Mouse (Mus musculus): ENCODE measurements around the gene Acvr1b. TPM values are rescaled to one million over a fixed set of nuclear protein-coding genes. Genes with fewer than 3 reads are reported as not detected.

The Acvr1b gene
- polyA plus RNA-seq, 1 experiment from 2014 or later = 6.6 TPM

DNA sequence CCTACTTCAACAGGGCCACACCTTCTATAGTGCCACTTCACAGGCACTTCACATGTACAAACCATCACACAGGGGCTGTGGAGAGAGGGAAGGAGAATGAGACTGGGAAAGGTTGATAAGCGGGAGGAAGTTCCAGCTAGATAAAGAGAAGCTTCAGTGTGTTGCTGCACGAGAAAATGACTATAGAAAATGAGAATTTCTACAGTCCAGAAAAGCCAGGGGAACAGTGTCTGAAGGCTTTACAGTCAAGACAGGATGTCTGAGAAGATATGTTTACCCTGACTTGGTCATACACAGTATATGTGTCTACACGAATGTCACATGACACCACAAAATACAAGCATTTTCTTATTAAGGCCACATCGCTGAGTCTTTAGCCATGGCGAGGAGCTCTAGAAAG, 4.0 kb upstream of the Acvr1b start:
- H3K27me3 ChIP-seq (replicated peaks; ENCODE audit: insufficient read depth, low read length) = no peaks in the 10 kb centered on the region
- no peak overlapping the region for H3K4me2 ChIP-seq (replicated peaks; ENCODE audit: low read depth, low read length)
- H3K27ac ChIP-seq (ENCODE audit: low read length) = no peak overlapping the region
- peaks cover 6% of the 10 kb centered on the region for H3K4me1 ChIP-seq (ENCODE audit: insufficient read depth, low read depth, low read length)
- no peak overlapping the region for H3K4me3 ChIP-seq (ENCODE audit: low read depth, low read length)
- H3K9me3 ChIP-seq (ENCODE audit: low read length) = no peaks in the 10 kb centered on the region
- 61% methylated on average over 5 of the region's 5 CpGs for WGBS
- no peak overlapping the region for H3K9ac ChIP-seq (replicated peaks; ENCODE audit: low read depth)
- TF ChIP-seq EP300 (IDR thresholded peaks at IDR 0.05) (no peak), CTCF (IDR thresholded peaks at IDR 0.05) (no peak)
- no peaks in the 10 kb centered on the region for H3K36me3 ChIP-seq (ENCODE audit: insufficient read depth, low read length)
- no peak for ATAC-seq
- DNase-seq (ENCODE audit: low spot score) = no peak

DNA sequence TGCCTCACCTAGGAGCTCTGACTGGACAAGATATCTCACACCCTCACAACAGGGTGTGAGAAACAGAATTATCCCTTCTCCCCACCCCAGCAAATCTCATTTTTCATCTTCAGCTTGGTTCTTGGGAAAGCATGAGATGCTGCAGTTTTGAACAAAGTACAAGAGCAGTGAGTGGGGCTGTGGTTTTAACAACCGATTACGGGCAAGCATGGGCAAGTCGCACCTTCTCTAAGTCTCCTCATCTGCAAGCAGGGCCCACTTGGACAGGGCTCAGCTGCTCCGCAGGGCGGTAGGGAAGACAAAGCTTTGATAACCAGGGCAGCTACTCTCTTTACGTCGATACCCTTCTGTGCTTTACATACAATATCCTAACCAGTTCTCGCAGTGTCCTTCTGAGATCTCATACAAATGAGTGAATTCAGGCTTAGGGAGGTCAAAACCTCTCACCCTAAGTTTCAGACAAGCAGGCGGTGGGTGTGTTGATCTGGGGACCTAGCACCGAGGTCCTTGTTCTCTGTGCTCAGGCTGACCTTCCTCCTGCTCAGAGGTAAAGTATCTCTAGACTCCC, 3.4 kb upstream of the Acvr1b start:
- WGBS = 81% methylated on average over 10 of the region's 10 CpGs
- H3K4me2 ChIP-seq (replicated peaks; ENCODE audit: low read depth, low read length) = no peak overlapping the region
- H3K36me3 ChIP-seq (ENCODE audit: insufficient read depth, low read length) = no peaks in the 10 kb centered on the region
- H3K9me3 ChIP-seq (ENCODE audit: low read length) = no peaks in the 10 kb centered on the region
- no peak overlapping the region for H3K27ac ChIP-seq (ENCODE audit: low read length)
- DNase-seq (ENCODE audit: low spot score) (no peak), ATAC-seq (no peak)
- H3K27me3 ChIP-seq (replicated peaks; ENCODE audit: insufficient read depth, low read length) = no peaks in the 10 kb centered on the region
- H3K9ac ChIP-seq (replicated peaks; ENCODE audit: low read depth) = no peak overlapping the region
- H3K4me1 ChIP-seq (ENCODE audit: insufficient read depth, low read depth, low read length) = peaks cover 6% of the 10 kb centered on the region
- H3K4me3 ChIP-seq (ENCODE audit: low read depth, low read length) = no peak overlapping the region
- TF ChIP-seq CTCF (IDR thresholded peaks at IDR 0.05) = no peak

DNA sequence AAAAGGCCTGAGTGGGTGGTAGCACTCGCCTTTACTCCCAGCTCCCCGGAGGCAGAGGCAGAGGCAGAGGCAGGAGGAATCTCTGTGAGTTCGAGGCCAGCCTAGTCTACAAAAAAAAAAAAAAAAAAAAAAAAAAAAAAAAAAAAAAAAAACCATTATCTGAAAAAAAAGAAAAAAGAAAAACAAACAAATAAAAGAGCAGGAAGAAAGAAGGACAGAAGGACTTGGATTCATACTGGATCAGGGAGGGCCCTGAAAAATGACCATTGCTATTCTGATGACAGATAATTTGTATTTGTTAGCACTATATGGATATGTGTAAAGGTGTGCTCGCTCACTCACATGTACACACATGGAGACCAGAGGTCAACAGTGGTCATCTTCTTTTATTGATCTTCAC, 2.6 kb upstream of the Acvr1b start:
- H3K4me2 ChIP-seq (replicated peaks; ENCODE audit: low read depth, low read length) = no peak overlapping the region
- no peak overlapping the region for H3K27ac ChIP-seq (ENCODE audit: low read length)
- H3K4me3 ChIP-seq (ENCODE audit: low read depth, low read length) = no peak overlapping the region
- no peaks in the 10 kb centered on the region for H3K9me3 ChIP-seq (ENCODE audit: low read length)
- DNase-seq (ENCODE audit: low spot score) = no peak
- ATAC-seq = no peak
- H3K27me3 ChIP-seq (replicated peaks; ENCODE audit: insufficient read depth, low read length) = no peaks in the 10 kb centered on the region
- 64% methylated on average over 4 of the region's 4 CpGs for WGBS
- H3K4me1 ChIP-seq (ENCODE audit: insufficient read depth, low read depth, low read length) = peaks cover 10% of the 10 kb centered on the region; the same call in 1 of the 2 replicates
- H3K36me3 ChIP-seq (ENCODE audit: insufficient read depth, low read length) = no peaks in the 10 kb centered on the region
- TF ChIP-seq CTCF (IDR thresholded peaks at IDR 0.05) (no peak), EP300 (IDR thresholded peaks at IDR 0.05) (no peak)
- H3K9ac ChIP-seq (replicated peaks; ENCODE audit: low read depth) = no peak overlapping the region

DNA sequence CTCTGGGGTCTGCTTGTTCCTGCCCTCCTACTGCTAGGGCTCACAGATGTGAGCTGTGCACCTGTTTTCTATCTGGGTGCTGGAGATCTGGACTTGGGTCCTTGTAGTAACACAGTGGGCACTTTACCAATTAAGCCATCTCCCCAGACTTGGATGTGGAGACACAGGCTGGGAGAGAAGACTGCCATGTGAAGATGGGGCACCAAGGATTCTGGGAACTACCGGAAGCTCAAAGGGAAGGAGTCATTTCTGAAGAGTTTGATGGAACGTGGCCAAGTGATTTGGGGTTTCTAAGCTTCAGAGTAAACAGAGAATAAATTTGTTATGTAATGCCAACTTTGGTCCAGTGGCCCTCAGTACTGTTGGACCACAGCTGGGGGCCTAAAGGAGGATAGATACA, 1.9 kb upstream of the Acvr1b start:
- ATAC-seq (no peak), DNase-seq (ENCODE audit: low spot score) (no peak)
- Histone ChIP-seq H3K27me3 (replicated peaks; ENCODE audit: insufficient read depth, low read length) (no peaks in the 10 kb centered on the region), H3K4me3 (ENCODE audit: low read depth, low read length) (no peak overlapping the region), H3K36me3 (ENCODE audit: insufficient read depth, low read length) (no peaks in the 10 kb centered on the region), H3K27ac (ENCODE audit: low read length) (no peak overlapping the region), H3K9me3 (ENCODE audit: low read length) (no peaks in the 10 kb centered on the region), H3K4me1 (ENCODE audit: insufficient read depth, low read depth, low read length) (peaks cover 17% of the 10 kb centered on the region; the same call in 1 of the 2 replicates), H3K4me2 (replicated peaks; ENCODE audit: low read depth, low read length) (no peak overlapping the region), H3K9ac (replicated peaks; ENCODE audit: low read depth) (no peak overlapping the region)
- TF ChIP-seq CTCF (IDR thresholded peaks at IDR 0.05) (no peak), EP300 (IDR thresholded peaks at IDR 0.05) (no peak)
- 66% methylated on average over 2 of the region's 2 CpGs for WGBS

DNA sequence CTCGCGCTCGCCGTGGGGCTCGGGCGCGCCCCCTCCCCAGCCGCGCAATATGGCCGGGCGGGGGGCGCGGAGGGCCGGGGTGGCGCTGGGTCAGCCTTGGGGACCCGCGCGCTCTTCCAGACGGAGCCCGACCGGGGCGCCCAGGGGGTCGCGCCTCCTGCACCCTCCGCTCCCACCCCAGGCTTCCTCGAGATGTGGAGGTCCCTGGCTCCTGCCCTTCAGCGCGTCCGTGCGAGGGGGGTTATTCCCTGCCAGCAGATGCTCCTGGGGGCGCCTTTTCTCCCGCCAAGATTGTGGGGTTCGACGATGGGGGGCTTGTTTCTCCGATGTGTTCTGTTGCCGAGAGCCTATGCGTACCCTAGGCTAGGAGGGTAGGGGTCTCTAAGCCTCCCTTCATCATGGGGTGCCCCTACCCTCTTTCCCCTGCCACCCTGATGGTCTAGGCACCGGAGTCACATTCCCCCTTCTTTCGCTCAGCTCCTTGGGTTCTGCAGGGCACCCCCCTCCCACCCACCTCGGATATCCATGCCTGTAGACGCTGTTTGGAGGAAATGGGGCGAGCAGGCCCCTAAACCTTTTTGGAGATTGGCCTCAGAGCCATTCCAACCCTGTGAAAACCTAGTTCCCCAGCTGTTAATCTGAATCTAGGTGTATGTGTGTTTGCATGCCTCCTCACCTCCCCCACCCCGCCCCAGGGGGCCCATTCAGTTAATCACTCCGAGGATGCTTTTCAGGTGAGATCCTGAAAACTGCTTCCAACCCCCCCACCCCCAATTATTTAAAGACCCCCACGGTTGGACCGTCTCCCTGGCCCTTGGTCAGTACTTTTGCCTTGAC, 645 bp downstream of the Acvr1b start:
- Histone ChIP-seq H3K4me1 (ENCODE audit: insufficient read depth, low read depth, low read length) (peaks cover 23% of the 10 kb centered on the region; the same call in 1 of the 2 replicates), H3K4me2 (replicated peaks; ENCODE audit: low read depth, low read length) (peak overlapping the region; percentile 81), H3K4me3 (ENCODE audit: low read depth, low read length) (peak overlapping the region; percentile 91), H3K36me3 (ENCODE audit: insufficient read depth, low read length) (no peaks in the 10 kb centered on the region), H3K9me3 (ENCODE audit: low read length) (no peaks in the 10 kb centered on the region), H3K9ac (replicated peaks; ENCODE audit: low read depth) (peak overlapping the region; percentile 92), H3K27ac (ENCODE audit: low read length) (peak overlapping the region; percentile 93), H3K27me3 (replicated peaks; ENCODE audit: insufficient read depth, low read length) (no peaks in the 10 kb centered on the region)
- no peak for TF ChIP-seq CTCF (IDR thresholded peaks at IDR 0.05)
- no peak for TF ChIP-seq EP300 (IDR thresholded peaks at IDR 0.05)
- 4% methylated on average over 20 of the region's 46 CpGs for WGBS
- DNase-seq (ENCODE audit: low spot score) = no peak
- no peak; the same call in 1 of the 2 replicates for ATAC-seq

DNA sequence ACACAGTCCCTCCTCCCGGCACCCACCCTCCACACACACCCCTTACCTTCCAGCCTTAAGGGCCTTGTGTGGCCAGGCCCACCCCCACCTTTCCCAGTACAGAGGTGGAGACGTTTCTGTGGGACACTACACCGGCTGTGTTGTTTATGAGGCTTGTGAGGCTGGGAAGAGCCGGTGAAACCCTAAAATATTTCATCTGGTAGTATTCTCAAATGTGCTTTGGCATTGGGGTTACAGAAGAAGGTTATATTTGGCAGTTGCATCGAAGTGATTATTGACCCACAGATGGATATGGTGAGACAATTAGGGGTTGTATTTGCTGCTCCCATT, 1.2 kb downstream of the Acvr1b start:
- ATAC-seq = no peak
- H3K9me3 ChIP-seq (ENCODE audit: low read length) = no peaks in the 10 kb centered on the region
- no peak for DNase-seq (ENCODE audit: low spot score)
- H3K4me3 ChIP-seq (ENCODE audit: low read depth, low read length) = peak overlapping the region; percentile 91
- H3K4me1 ChIP-seq (ENCODE audit: insufficient read depth, low read depth, low read length) = peaks cover 23% of the 10 kb centered on the region; the same call in 1 of the 2 replicates
- TF ChIP-seq EP300 (IDR thresholded peaks at IDR 0.05) (no peak), CTCF (IDR thresholded peaks at IDR 0.05) (no peak)
- peak overlapping the region; percentile 81 for H3K4me2 ChIP-seq (replicated peaks; ENCODE audit: low read depth, low read length)
- H3K9ac ChIP-seq (replicated peaks; ENCODE audit: low read depth) = peak overlapping the region; percentile 92
- WGBS = 13% methylated on average over 5 of the region's 5 CpGs
- H3K36me3 ChIP-seq (ENCODE audit: insufficient read depth, low read length) = no peaks in the 10 kb centered on the region
- no peaks in the 10 kb centered on the region for H3K27me3 ChIP-seq (replicated peaks; ENCODE audit: insufficient read depth, low read length)
- H3K27ac ChIP-seq (ENCODE audit: low read length) = peak overlapping the region; percentile 93; the same call in 1 of the 2 replicates

Data from lung, postnatal 0 days (tissue).